Mouse (Mus musculus) thymus, adult 2 months (tissue): ENCODE measurements at regions not wholly inside any gene's neighbourhood (a gene's known extent, or its start where the extent isn't known, plus 50 kb on each side); places are given as distances from the start of the nearest gene placed in this dataset.

Source experiments
- CTCF ChIP-seq: fragments of 200-500 bp; IDR thresholded peaks from 2 replicates; pipeline ENCODE4 v1.5.1; 2012; ENCODE audit warnings: mild to moderate bottlenecking, control low read depth, low read length, moderate library complexity, borderline replicate concordance; ENCODE audit not compliant: control insufficient read depth, poor library complexity, insufficient read depth; ENCODE audit errors: extremely low read depth
- POLR2A ChIP-seq: fragments of 200-500 bp; IDR thresholded peaks from 2 replicates; pipeline ENCODE4 v1.6.1; 2012; ENCODE audit warnings: mild to moderate bottlenecking, low read length, control low read depth, moderate library complexity; ENCODE audit not compliant: control insufficient read depth, poor library complexity, insufficient read depth; ENCODE audit errors: extremely low read depth

DNA sequence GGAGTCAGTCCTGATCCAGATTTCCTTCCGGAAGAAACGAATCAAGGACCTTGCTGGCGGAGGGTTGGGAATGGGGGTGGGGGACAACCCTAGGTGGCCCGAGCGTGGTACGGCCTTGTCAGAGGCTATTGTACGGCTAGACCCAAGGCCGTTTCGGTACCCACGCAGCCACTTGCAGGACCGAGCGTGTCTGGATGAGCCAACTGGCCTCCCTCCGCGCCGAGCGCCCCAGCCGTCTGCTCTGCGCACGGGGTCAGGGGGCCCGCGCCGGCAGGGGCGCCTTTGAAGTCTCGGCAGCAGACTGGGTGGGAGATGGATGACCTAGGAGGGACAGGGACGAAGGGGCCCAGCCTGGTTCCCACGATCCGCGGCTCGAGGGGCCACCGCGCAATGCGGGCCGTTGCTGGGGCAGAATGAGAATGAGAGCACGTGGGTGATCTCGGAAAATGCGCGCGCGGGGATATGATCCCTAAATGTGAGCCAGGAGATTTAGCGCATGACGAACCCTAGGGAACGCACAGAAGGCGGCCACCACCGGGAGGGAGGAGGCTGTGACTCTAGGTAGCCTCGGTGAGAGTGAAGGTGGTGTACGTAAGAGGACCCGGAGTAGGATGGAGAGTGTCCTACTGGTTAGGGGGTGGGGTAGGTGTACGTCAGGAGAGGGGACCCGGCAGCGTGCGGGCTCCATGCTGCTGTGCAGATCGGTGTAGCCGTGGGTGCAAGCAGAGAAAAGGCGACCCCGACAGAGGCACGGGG lies 76.2 kb upstream of the Hmga2 start:
- TF ChIP-seq CTCF (no peak), POLR2A (no peak)
